Mouse (Mus musculus) thymus, postnatal 10 days (tissue): ENCODE results near the gene Saysd1.

ENCODE experiments used
- DNase-seq, 2 experiments: peaks; one replicate each; pipeline ENCODE4 v3.0.0; 2021; ENCODE audit warnings: low spot score in 2 of 2

Gene Saysd1

GRCm38 (mm10) chr14:20112218-20112617, 26.1 kb downstream of the Saysd1 start:
- no peak for DNase-seq

- DNase-seq: no peak
Observed at GRCm38 (mm10) chr14:20110945-20111344, 27.4 kb downstream of the Saysd1 start.

GRCm38 (mm10) chr14:20106271-20106670, 32.1 kb downstream of the Saysd1 start:
- no peak for DNase-seq

GRCm38 (mm10) chr14:20103207-20103606, 35.1 kb downstream of the Saysd1 start:
- DNase-seq: no peak

GRCm38 (mm10) chr14:20098061-20098460, 40.3 kb downstream of the Saysd1 start:
- no peak for DNase-seq

GRCm38 (mm10) chr14:20094942-20095341, 43.4 kb downstream of the Saysd1 start:
- DNase-seq: no peak

GRCm38 (mm10) chr14:20093493-20093892, 44.8 kb downstream of the Saysd1 start:
- DNase-seq: peak in 1 of 2 experiments; percentile 35

- no peak for DNase-seq
Observed at GRCm38 (mm10) chr14:20084335-20084734, 54.0 kb downstream of the Saysd1 start.

- peak; percentile 87 to 89 for DNase-seq
Observed at GRCm38 (mm10) chr14:20082536-20083325, 55.6 kb downstream of the Saysd1 start.

GRCm38 (mm10) chr14:20081937-20082533, 56.3 kb downstream of the Saysd1 start:
- no peak for DNase-seq

GRCm38 (mm10) chr14:20081084-20081483, 57.2 kb downstream of the Saysd1 start:
- no peak for DNase-seq

- no peak for DNase-seq
Observed at GRCm38 (mm10) chr14:20077181-20077580, 61.2 kb downstream of the Saysd1 start.

- no peak for DNase-seq
Observed at GRCm38 (mm10) chr14:20075544-20075943, 62.8 kb downstream of the Saysd1 start.

GRCm38 (mm10) chr14:20074759-20075158, 63.6 kb downstream of the Saysd1 start:
- DNase-seq: no peak

- DNase-seq: no peak
Observed at GRCm38 (mm10) chr14:20070629-20071028, 67.7 kb downstream of the Saysd1 start.

GRCm38 (mm10) chr14:20068365-20068764, 70.0 kb downstream of the Saysd1 start:
- DNase-seq: no peak

GRCm38 (mm10) chr14:20067293-20068074, 70.8 kb downstream of the Saysd1 start:
- peak; percentile 50 to 78 for DNase-seq

GRCm38 (mm10) chr14:20064771-20065170, 73.6 kb downstream of the Saysd1 start:
- DNase-seq: no peak

GRCm38 (mm10) chr14:20048481-20048835, 89.9 kb downstream of the Saysd1 start:
- DNase-seq: no peak

GRCm38 (mm10) chr14:20047814-20048480, 90.4 kb downstream of the Saysd1 start:
- no peak for DNase-seq

- no peak for DNase-seq
Observed at GRCm38 (mm10) chr14:20047291-20047690, 91.0 kb downstream of the Saysd1 start.

- no peak for DNase-seq
Observed at GRCm38 (mm10) chr14:20044036-20044435, 94.3 kb downstream of the Saysd1 start.
